Mouse (Mus musculus): Measurements from ENCODE around the gene Ice1. TPM values are rescaled to one million over a fixed set of nuclear protein-coding genes. Genes with fewer than 3 reads are reported as not detected.

Ice1 gene
- polyA plus RNA-seq, 1 experiment, result 15.4 TPM

DNA sequence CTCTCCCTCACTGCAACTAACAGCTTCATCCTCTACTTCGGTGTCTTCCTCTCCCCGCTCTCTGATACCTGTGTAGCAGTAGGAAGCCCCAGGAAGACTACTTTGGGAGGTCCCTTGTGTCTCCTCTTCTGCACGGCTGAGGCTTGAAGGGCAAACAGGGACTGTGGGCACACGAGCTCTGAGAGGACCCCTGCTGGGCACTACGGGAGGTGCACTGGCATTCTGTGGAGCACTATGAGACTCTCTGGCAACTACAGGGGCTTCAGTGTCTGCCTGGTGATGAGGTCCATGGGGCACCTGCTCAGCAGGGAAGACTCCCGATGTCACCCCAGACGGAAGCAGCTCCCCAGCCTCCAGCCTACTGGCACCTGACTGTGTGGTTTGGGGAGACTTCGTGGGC, 32.7 kb downstream of the Ice1 start:
- WGBS, result 84% methylated on average over 8 of the region's 8 CpGs
- no peak for DNase-seq
- H3K27me3 ChIP-seq (replicated peaks; ENCODE audit: control insufficient read depth, insufficient read depth, low read length), result no peaks in the 10 kb centered on the region
- peaks cover 3% of the 10 kb centered on the region; the same call in 1 of the 2 replicates for H3K36me3 ChIP-seq (ENCODE audit: control insufficient read depth, insufficient read depth, low read length)
- H3K4me3 ChIP-seq (ENCODE audit: insufficient read depth, low read depth, low read length), result no peak overlapping the region
- H3K27ac ChIP-seq (ENCODE audit: insufficient read depth, low read depth, low read length), result no peak overlapping the region
- TF ChIP-seq POLR2A (IDR thresholded peaks at IDR 0.05; ENCODE audit: low read depth, low read length), result no peak
- peak; percentile 43 for TF ChIP-seq CTCF (conservative IDR thresholded peaks at IDR 0.05; ENCODE audit: insufficient read depth, insufficient read length, low read depth, low read length)
- peaks cover 6% of the 10 kb centered on the region; the same call in 1 of the 2 replicates for H3K4me1 ChIP-seq (ENCODE audit: control insufficient read depth, insufficient read depth, low read length)

- H3K27ac ChIP-seq (ENCODE audit: insufficient read depth, low read depth, low read length), result no peak overlapping the region
- H3K36me3 ChIP-seq (ENCODE audit: control insufficient read depth, insufficient read depth, low read length), result peaks cover 3% of the 10 kb centered on the region; the same call in 1 of the 2 replicates
- WGBS, result 78% methylated on average over 1 of the region's 1 CpGs
- TF ChIP-seq POLR2A (IDR thresholded peaks at IDR 0.05; ENCODE audit: low read depth, low read length) (no peak), CTCF (conservative IDR thresholded peaks at IDR 0.05; ENCODE audit: insufficient read depth, insufficient read length, low read depth, low read length) (no peak)
- peaks cover 10% of the 10 kb centered on the region; the same call in 1 of the 2 replicates for H3K4me1 ChIP-seq (ENCODE audit: control insufficient read depth, insufficient read depth, low read length)
- DNase-seq, result no peak
- H3K27me3 ChIP-seq (replicated peaks; ENCODE audit: control insufficient read depth, insufficient read depth, low read length), result no peaks in the 10 kb centered on the region
- no peak overlapping the region for H3K4me3 ChIP-seq (ENCODE audit: insufficient read depth, low read depth, low read length)
These were observed 35.9 kb downstream of the Ice1 start for GRCm38 (mm10) chr13:70601566-70601965.

GRCm38 (mm10) chr13:70599964-70600619, 37.3 kb downstream of the Ice1 start:
- Histone ChIP-seq H3K36me3 (ENCODE audit: control insufficient read depth, insufficient read depth, low read length) (peaks cover 5% of the 10 kb centered on the region; the same call in 1 of the 2 replicates), H3K27ac (ENCODE audit: insufficient read depth, low read depth, low read length) (0 out of 2 replicates have a peak overlapping the region, but pooled peaks have one; percentile 36), H3K4me3 (ENCODE audit: insufficient read depth, low read depth, low read length) (no peak overlapping the region), H3K4me1 (ENCODE audit: control insufficient read depth, insufficient read depth, low read length) (peaks cover 10% of the 10 kb centered on the region; the same call in 1 of the 2 replicates), H3K27me3 (replicated peaks; ENCODE audit: control insufficient read depth, insufficient read depth, low read length) (no peaks in the 10 kb centered on the region)
- peak; percentile 80 for DNase-seq
- TF ChIP-seq CTCF (conservative IDR thresholded peaks at IDR 0.05; ENCODE audit: insufficient read depth, insufficient read length, low read depth, low read length) (no peak), POLR2A (IDR thresholded peaks at IDR 0.05; ENCODE audit: low read depth, low read length) (no peak)
- WGBS, result 30% methylated on average over 12 of the region's 12 CpGs

- DNase-seq, result peak; percentile 52
- H3K27me3 ChIP-seq (replicated peaks; ENCODE audit: control insufficient read depth, insufficient read depth, low read length), result no peaks in the 10 kb centered on the region
- H3K27ac ChIP-seq (ENCODE audit: insufficient read depth, low read depth, low read length), result no peak overlapping the region
- WGBS, result 61% methylated on average over 4 of the region's 4 CpGs
- peaks cover 10% of the 10 kb centered on the region; the same call in 1 of the 2 replicates for H3K4me1 ChIP-seq (ENCODE audit: control insufficient read depth, insufficient read depth, low read length)
- peaks cover 5% of the 10 kb centered on the region; the same call in 1 of the 2 replicates for H3K36me3 ChIP-seq (ENCODE audit: control insufficient read depth, insufficient read depth, low read length)
- H3K4me3 ChIP-seq (ENCODE audit: insufficient read depth, low read depth, low read length), result no peak overlapping the region
- TF ChIP-seq POLR2A (IDR thresholded peaks at IDR 0.05; ENCODE audit: low read depth, low read length) (no peak), CTCF (conservative IDR thresholded peaks at IDR 0.05; ENCODE audit: insufficient read depth, insufficient read length, low read depth, low read length) (no peak)
These were observed 38.5 kb downstream of the Ice1 start for GRCm38 (mm10) chr13:70598941-70599340.

DNA sequence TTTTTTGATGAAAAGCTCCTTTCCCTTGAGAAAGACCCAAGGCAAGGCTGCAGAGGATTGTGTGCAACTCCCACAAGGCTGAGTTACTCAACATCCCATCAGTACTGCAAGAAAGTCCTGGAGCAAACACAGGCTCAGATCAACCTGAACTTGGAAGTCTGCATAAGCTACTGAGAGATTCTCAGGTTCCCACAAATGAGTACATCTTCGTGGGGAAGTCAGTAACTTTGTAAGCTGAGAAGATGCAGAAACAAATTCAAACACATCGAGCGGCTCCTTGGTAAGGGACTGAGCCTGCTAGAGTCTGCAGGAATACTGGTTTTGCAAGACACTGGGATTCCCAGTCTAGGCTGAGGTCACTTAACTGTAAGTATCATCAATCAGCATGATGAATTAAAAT, 40.5 kb downstream of the Ice1 start:
- Histone ChIP-seq H3K27ac (ENCODE audit: insufficient read depth, low read depth, low read length) (no peak overlapping the region), H3K36me3 (ENCODE audit: control insufficient read depth, insufficient read depth, low read length) (peaks cover 2% of the 10 kb centered on the region; the same call in 1 of the 2 replicates), H3K4me3 (ENCODE audit: insufficient read depth, low read depth, low read length) (no peak overlapping the region), H3K27me3 (replicated peaks; ENCODE audit: control insufficient read depth, insufficient read depth, low read length) (no peaks in the 10 kb centered on the region), H3K4me1 (ENCODE audit: control insufficient read depth, insufficient read depth, low read length) (peaks cover 10% of the 10 kb centered on the region; the same call in 1 of the 2 replicates)
- WGBS, result 82% methylated on average over 3 of the region's 3 CpGs
- TF ChIP-seq CTCF (conservative IDR thresholded peaks at IDR 0.05; ENCODE audit: insufficient read depth, insufficient read length, low read depth, low read length), result no peak
- no peak for TF ChIP-seq POLR2A (IDR thresholded peaks at IDR 0.05; ENCODE audit: low read depth, low read length)
- no peak for DNase-seq

GRCm38 (mm10) chr13:70590248-70590762, 47.1 kb downstream of the Ice1 start:
- Histone ChIP-seq H3K27me3 (replicated peaks; ENCODE audit: control insufficient read depth, insufficient read depth, low read length) (no peaks in the 10 kb centered on the region), H3K4me3 (ENCODE audit: insufficient read depth, low read depth, low read length) (no peak overlapping the region), H3K27ac (ENCODE audit: insufficient read depth, low read depth, low read length) (no peak overlapping the region), H3K36me3 (ENCODE audit: control insufficient read depth, insufficient read depth, low read length) (no peaks in the 10 kb centered on the region; the same call in 1 of the 2 replicates), H3K4me1 (ENCODE audit: control insufficient read depth, insufficient read depth, low read length) (no peaks in the 10 kb centered on the region)
- DNase-seq, result peak; percentile 81
- TF ChIP-seq CTCF (conservative IDR thresholded peaks at IDR 0.05; ENCODE audit: insufficient read depth, insufficient read length, low read depth, low read length), result no peak
- no peak for TF ChIP-seq POLR2A (IDR thresholded peaks at IDR 0.05; ENCODE audit: low read depth, low read length)
- 35% methylated on average over 7 of the region's 7 CpGs for WGBS

- Histone ChIP-seq H3K27me3 (replicated peaks; ENCODE audit: control insufficient read depth, insufficient read depth, low read length) (no peaks in the 10 kb centered on the region), H3K27ac (ENCODE audit: insufficient read depth, low read depth, low read length) (no peak overlapping the region), H3K36me3 (ENCODE audit: control insufficient read depth, insufficient read depth, low read length) (no peaks in the 10 kb centered on the region; the same call in 1 of the 2 replicates), H3K4me3 (ENCODE audit: insufficient read depth, low read depth, low read length) (no peak overlapping the region), H3K4me1 (ENCODE audit: control insufficient read depth, insufficient read depth, low read length) (no peaks in the 10 kb centered on the region)
- DNase-seq, result peak; percentile 48
- no peak for TF ChIP-seq POLR2A (IDR thresholded peaks at IDR 0.05; ENCODE audit: low read depth, low read length)
- peak; percentile 77 for TF ChIP-seq CTCF (conservative IDR thresholded peaks at IDR 0.05; ENCODE audit: insufficient read depth, insufficient read length, low read depth, low read length)
- 71% methylated on average over 2 of the region's 2 CpGs for WGBS
These were observed 50.5 kb downstream of the Ice1 start for GRCm38 (mm10) chr13:70586969-70587368.
